Mouse (Mus musculus) CD4-positive helper T cell, adult 2 months (primary cell): Measurements from ENCODE around the gene Hoxc4.

Source experiments
- DNase-seq: peaks from one replicate; pipeline ENCODE4 v3.0.0-alpha.2; 2012; ENCODE audit warnings: low read depth, missing footprints, low spot score

Gene Hoxc4

DNA sequence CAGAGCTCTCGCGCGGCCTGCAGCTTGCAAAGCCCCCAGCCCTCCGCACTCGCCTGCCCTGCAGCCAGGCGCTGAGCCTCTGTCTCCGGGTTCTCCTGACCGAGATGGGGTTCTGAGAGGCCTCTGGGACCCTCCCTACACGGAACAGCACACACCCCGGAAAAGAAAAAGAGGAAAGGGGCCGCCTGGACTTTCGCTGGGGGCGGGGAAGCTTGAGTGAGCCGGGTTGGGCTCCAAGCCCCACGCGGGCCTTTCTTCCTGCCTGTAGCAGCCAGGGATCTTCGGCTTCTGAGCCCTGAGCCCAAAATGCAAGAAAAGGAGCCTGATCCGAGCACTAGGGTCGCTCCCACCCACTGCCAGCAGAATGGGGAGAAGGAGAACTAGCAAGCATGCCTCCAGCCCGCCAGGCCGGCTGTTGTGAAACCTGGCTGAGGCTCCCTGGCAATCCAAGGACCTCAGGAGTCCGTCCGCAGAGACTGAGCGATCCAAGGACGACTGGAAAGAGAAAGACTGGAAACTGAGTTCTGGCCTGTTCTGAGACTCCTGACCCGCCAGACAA, 6.7 kb upstream of the Hoxc4 start:
- DNase-seq, result no peak

DNA sequence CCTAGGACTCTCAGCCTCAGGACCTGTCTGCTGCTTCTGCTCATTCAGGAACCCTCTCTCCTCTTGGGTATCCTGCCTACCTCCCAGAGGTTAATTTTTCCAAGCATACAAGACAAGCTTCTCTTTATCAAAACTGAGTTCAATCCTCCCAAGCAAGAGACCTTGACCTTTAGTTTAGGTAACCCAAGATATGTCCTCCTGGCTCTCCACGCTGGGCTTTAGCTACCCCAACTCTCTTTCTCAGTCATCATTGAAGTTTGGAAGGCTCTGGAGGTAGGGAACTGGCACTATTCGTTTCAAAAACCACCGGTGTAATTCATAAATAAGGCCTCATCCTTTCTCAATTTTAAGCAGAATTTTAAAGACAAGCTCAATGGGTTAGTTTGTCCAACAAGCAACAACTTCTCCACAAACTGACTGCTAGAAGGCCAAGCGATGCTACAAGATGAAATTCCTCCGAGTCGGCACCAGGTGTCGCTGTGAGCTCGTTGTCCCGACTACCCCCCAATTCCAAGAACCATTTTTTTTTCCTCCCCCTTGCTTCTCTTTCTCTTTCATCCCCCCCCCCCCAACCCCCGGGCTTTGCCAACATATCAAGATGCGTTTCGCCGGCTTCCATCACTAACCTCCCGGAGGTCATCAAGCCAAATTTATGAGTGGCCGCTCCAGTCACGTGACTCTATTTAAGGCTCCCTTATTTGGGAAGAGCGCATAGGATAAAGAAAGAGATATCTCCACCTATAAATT, 5.3 kb upstream of the Hoxc4 start:
- DNase-seq, result peak; percentile 40

DNA sequence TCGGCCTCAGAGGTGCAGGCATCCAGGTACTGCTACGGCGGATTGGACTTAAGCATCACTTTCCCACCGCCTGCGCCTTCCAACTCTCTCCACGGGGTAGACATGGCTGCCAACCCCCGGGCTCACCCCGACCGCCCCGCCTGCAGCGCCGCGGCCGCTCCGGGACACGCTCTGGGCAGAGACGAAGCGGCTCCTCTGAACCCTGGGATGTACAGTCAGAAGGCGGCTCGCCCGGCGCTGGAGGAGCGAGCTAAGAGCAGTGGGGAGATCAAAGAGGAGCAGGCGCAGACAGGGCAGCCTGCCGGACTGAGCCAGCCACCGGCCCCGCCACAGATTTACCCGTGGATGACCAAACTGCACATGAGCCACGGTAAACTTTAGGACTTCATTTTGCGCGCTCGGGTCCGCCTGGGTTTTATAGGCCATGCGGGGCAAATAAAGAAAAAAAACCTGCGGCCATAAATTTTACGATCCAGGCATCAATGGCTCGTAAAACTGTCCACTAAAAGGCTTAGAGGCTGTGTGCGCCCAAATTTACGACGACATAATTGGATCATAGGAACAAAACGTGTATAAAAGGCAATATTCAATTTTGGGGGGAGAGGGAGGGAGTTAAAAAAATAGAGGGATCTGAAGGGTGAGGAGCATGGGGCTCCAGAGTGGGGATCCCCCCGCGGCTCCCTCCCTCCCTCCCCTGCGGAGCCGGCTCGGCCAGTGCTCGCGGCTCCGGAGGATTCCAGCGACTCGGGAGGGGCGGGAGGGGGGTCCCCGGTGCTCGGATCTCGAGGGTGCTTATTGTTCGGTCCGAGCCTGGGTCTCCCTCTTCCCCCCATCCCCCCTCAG, 4.3 kb upstream of the Hoxc4 start:
- DNase-seq, result no peak

DNA sequence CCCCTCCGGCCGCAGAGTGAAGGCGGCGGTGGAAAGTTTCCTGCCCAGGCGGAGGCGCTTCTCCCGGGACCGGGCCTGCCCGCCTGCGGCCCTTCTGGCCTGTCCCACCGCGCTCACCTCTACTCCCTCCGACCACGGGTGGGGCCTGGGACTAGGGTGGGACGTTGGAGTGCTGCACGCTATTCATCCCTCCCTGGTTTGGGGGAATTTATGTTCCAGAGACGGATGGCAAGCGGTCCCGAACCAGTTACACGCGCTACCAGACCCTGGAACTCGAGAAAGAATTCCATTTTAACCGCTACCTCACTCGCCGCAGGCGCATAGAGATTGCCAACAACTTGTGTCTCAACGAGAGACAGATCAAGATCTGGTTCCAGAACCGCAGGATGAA, 3.7 kb upstream of the Hoxc4 start:
- no peak for DNase-seq

DNA sequence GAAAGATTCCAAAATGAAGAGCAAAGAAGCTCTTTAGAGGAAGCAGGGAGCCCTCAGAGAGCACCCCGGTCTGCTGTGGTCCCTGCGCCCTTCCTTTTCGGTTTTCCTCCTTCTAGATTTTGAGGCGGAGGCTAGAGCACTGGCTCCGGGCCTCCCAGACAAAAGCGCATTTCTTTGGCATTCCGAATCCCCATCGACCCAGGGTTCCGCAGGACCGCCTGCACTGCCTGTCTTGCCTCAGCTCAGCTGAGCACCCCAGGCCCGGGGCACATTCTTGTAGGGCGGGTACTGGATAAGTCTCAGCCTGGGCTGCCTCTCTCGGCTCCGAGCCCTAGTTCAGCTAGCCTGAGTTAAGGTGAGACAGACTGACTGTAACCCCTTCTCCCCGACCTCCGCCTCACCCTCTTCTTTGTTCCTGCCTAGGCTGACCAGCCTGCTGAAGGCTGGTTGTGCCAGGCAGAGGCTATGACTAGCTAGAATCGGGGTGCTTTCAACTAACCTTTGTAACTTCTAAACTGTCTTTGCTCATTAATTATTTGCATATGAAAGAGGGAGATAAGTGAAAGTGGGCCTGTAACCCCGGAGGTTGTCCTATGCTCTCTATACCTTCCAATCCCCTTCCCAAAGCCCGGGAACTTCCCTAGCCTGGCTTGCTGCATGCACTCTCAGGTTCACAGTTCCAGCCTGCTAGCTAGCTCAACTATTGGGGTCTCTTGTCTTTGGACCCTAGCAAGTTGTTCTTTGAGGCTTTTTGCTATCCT, 3.1 kb upstream of the Hoxc4 start:
- no peak for DNase-seq

DNA sequence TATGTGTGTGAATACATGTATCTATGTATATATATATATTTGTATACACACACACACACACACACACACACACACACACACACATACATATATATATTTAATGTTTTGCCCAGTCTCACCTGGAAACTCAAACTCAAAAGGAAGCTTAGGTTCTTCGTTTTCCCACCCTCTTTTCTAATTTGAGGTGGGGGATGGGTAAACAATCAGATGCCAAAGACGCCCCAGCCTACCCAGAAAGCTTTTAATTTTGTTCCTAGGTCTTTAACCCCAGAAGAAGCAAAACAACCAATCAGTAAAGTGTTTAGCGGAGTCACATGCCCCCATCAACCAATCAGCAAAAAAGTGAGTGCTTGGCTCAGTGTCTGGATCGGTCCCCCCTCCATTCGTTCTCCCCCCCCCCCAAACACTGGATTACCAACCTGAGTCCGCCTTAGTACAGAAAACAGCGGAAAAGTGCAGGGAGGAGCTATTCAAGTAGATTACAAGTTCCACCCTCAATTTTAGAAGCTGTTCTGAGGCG, 2.2 kb downstream of the Hoxc4 start:
- no peak for DNase-seq

DNA sequence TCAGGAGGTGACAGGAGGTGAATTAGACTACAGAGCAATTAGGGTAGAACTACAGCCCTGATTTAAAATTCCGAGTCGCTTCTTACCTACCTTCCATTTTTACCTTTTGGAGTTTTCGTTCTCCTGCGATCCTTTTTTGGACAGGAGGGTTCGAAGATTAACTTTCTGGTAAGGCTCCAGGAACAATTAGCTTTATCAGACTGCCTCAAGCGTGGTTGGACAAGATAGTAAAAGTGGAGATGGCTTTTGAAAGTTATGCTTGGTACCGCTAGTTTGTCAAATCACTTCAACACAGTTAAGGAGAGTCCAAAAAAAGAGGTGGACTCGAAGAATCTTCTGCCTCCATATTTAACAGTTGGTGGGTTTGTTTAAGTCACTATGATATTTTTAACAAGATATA, 2.8 kb downstream of the Hoxc4 start:
- no peak for DNase-seq

DNA sequence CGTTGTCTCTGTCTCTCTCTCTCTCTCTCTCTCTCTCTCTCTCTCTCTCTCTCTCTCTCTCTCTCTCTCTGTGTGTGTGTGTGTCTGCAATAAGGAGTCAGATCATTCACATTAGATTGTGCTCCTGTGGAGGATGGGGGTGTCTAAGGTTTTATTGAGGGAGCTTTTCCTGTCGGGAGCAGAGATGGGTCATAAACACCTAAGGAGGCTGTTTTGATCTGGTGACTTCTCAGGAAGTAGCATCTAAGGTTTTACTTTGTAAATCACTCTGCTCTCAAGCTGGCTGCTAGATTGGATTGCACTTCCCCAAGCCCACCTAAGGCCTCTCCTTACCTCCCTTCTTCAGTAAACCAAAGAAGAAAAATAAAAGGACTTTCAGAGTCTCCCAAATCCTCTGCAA, 5.4 kb downstream of the Hoxc4 start:
- no peak for DNase-seq

DNA sequence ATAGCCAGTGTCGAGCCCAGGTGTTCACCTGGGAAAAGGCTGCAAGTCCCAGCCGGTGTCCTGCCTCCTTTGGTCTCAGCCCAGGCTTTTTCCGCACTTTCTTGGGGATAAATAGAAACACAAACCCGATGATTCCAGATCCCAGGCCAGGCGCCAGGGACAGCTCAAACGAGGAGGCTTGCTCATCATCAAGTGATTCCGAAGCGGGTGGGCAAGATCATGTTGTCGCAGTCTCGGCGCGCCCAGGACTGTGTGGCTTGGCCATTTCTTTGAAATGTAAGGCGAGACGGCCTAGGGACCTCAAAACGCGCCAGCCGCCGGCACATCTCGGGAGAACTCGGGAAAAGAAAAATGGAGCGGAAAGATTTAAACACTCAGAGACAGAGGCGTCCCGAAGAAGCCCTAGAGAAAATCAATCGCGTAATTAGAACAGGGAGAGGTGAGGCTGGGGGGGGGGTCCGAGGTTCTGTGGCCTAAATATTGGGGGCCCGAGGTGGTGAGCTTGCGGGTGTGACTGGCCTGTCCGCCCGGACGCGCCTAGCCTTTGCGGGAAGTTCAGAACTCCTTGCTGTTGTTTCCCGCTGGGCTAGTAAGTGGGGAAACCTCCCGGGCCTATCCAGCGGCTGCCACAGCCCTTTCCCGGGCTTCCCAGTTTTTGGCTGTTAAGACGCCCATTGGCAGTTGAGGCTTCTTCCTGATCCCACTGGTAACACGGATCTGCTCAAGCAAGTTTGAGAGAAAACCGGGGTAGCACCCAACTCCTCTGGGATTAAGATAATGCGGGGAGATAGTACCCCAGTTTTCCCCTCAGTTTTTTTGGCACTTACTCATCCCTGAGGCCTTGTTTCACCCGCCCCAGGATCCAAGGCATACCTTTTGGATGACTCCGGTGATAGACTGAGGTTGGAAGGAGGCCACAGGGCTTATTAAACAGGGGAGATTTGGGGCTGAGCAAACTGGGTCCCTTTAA, 8.8 kb downstream of the Hoxc4 start:
- no peak for DNase-seq

DNA sequence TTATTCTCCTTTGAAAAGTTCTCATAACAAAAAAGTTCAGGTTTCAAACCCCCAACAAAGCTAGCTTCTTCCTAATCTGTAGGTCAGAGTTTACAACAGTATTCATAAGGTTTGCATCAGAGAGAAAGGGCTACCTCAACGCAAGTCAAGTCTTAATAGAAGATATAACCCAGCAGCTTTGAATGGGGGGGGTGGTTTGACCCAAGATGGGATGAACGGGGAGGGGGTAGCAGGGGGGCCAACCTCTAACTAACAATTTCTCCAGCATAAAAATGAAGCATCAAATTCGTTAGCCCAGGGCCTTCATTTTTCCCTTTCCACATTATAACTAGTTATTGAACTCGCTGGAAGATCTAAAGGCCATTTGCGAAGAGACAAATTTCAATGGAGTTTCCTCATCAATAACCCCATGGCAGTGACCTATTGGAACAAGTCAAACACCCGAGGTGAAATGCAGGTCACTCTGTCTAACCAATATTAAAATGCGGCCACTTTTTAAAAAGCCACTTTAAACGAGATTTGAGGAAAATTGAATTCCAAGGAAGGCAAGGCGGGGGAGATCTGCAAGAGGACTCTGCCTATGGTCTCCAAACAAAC, 10.3 kb downstream of the Hoxc4 start:
- DNase-seq, result no peak

DNA sequence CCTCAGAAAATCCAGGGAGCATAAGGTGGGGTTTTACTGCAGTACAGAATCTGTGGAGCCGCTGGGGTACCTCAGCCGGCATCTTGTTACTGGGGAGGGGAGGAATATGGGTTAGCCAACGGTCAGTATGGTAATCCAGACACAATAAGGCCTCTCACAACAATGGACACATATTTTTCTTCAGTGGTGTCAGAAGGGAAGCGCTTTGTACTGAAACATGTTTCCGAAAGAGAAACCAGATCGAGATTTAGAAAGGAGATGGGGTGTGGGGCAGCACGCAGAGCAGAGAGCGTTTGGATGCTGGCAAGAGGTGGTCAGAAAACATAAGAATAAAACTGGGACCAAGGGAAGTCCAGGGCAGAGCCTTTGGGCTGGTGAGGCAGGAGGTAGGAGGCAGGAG, 11.4 kb downstream of the Hoxc4 start:
- DNase-seq, result no peak

DNA sequence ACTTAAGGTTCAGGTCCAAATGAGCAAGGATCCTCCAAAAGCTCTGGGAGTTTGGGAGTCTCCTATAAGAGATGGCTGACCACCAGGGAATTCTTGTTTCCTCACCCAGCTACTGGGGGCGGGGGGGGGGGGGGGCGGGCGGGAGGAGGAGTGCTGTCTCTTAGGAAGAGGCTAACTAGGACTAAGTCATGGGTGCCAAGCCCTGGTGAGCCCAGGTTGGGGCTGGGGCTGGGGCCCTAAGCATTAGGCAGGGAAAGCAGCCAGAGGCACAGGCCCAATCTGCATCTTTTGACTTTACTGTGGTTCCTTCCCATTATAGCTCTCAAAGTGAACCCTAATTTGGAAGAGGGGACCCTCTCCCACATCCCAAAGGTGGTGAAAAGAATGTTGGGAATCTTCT, 13.4 kb downstream of the Hoxc4 start:
- no peak for DNase-seq

DNA sequence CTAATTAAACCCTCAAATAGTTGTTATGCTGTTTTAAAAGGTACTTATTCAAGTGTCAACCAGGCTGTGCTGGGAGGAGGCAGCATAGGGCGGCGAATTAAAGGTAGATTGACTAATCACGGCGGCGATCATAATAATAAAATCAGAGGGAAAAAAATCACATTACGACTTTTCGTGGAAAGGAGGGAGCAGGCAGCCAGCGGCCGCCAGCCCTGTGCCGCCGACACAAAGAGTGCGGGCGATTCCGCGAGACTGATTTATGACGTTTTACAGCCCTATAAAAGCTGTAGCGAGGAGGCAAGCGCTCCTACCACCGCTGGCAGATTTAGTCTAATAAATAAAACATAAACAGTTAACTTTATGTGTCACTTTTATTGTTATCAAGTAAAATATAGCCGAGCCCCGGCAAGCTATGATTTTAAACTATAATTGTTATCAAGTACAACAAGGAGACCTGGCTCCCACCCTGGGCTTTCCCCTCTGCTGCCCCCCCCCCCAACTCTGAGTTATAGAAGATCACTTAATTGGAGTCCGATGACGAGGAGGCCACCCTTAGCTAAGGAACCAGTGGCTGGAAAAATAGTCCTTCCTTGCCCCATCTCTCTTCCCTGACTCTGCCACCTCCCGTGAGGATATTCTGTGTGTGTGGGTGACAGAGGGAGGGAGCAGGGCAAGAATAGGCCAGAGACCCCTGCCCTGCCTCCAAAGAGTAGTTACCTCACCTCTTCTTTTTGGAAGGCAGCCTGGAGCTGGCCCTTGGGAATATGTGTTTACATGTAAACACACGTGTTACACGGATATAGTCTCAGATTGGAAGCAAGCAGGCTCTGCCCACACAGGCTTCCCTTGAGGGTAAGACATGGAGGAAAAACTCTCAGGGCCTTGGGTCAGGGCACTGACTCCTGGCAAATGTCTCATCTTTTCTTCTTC, 14.2 kb downstream of the Hoxc4 start:
- no peak for DNase-seq

DNA sequence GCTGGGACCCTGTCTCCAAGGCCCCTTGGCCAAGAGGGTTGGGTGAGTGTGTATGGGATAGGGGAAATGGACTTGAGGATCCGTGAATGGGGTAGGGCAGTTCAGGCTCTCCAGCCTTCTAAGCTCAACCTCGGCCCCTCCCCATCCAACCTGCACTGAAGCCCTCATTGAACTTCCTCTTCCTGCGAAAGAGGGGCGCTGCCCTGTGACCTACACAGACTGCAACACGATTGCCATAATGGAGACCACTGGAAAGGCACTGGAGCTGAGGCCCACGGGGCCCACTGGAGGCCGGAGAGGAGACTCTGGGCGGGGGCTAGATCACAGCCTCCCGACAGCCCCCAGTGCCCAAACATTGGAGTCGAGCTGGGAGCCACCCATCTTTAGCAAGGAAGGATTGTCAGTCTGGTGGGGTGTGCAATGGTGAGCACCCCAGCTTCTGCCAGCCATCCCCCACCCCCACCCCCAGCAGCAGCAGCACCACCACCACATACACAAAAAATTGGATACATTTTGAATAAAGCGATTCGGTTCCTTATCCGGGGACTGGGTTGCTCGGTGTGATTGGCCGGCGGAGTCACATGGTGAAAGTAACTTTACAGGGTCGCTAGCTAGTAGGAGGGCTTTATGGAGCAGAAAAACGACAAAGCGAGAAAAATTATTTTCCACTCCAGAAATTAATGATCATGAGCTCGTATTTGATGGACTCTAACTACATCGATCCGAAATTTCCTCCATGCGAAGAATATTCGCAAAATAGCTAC, 15.5 kb downstream of the Hoxc4 start:
- no peak for DNase-seq

DNA sequence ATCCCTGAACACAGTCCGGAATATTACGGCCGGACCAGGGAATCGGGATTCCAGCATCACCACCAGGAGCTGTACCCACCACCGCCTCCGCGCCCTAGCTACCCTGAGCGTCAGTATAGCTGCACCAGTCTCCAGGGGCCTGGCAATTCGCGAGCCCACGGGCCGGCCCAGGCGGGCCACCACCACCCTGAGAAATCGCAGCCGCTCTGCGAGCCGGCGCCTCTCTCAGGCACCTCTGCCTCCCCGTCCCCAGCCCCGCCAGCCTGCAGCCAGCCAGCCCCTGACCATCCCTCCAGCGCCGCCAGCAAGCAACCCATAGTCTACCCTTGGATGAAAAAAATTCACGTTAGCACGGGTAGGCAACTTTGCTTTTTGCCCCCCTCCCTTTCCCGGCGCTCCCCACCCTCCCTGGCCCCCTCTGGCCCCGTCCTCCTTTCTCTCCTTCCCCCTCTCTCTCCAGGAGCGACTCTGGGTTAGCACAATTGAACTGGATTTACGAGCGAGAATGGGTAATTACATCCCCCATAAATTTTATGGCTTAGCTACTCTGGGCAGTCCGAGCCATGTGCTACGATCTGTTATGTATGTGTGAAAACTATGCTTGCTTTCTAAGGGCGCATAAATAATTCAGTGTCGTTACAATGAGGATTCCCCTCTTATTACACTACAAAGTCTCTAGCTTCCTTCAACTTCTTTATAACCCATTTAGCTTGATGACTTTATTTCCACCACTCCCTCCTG, 16.2 kb downstream of the Hoxc4 start:
- no peak for DNase-seq

DNA sequence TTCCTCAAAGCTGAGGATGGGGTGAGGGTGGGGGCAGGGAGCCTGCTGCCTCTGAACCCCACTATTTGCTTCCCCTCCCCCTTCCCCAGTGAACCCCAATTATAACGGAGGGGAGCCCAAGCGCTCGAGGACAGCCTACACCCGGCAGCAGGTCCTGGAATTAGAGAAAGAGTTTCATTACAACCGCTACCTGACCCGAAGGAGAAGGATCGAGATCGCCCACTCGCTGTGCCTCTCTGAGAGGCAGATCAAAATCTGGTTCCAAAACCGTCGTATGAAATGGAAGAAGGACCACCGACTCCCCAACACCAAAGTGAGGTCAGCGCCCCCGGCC, 16.8 kb downstream of the Hoxc4 start:
- no peak for DNase-seq

DNA sequence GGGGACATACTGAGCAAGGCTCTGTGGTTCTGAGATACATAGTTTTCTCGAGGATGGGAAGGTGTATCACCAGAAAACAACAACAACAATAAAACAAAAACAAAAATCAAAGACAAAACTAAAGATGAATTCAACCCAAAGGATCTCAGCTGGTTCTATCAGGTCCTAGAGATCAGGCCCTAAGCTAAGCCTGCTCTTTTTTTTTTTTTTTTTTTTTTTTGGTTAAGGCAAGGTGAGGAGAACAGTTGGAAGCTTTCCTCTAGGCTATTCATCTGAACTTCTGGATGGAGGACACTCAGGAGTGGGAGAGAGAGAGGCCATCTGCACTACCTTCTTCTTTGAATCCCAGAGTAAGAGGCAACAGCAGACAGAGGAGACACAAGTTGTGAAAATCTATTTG, 18.8 kb downstream of the Hoxc4 start:
- no peak for DNase-seq
